Mouse (Mus musculus) layer of hippocampus, adult 6 months (tissue): ENCODE results near the gene Slc30a1. TPM values are rescaled to one million over a fixed set of nuclear protein-coding genes. Genes with fewer than 3 reads are reported as not detected.

Experiments used
- long read RNA-seq, 2 experiments: library from polyadenylated mRNA; unstranded; transcript quantifications; one replicate each; pipeline ENCODE4 v2.0.0; 2019 to 2020
- polyA plus RNA-seq: library from polyadenylated mRNA; unstranded; fragments of <200 nt; fragmentation: Nextera tagmentation; gene quantifications from 2 replicates; pipeline ENCODE4 v1.2.3, GENCODE M21; 2021

Slc30a1 gene
- polyA plus RNA-seq = 1.6 and 1.8 TPM in 2 replicates
- long read RNA-seq, experiment 1, partial matches to known transcripts = 0 of 9 reads
- long read RNA-seq, experiment 1, other reads (novel, unspliced or antisense) = 9 of 9 reads
- long read RNA-seq, experiment 2, partial matches to known transcripts = 0 of 2 reads
- long read RNA-seq, experiment 2, other reads (novel, unspliced or antisense) = 2 of 2 reads

DNA sequence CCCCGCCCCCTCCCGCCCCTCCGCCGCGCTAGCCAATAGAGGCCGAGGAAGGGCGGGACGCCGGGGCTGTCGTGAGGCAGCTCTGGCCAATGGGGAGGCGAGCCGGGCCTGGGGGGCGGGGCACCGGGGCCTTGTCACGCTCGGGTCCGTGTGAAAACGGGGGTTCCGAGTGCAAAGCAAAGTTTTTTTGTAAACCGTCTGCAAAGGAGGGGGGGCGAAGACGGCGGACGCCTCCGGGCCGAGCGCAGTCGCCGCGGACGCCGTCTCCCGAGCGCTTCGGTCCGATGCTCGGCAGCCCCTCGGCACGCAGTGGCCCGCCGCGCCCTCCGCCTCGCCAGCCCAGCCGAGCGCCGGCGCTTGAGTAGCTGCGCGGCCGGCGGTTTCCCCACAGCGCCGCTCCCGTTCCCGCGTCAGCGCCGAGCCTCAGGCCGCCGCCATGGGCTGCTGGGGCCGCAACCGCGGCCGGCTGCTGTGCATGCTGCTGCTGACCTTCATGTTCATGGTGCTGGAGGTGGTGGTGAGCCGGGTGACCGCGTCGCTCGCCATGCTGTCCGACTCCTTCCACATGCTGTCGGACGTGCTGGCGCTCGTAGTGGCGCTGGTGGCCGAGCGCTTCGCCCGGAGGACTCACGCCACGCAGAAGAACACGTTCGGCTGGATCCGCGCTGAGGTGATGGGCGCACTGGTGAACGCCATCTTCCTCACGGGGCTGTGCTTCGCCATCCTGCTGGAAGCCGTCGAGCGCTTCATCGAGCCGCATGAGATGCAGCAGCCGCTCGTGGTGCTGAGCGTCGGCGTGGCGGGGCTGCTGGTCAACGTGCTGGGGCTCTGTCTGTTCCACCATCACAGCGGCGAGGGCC, at the start of gene Slc30a1:
Gene Slc30a1 (plus strand): TSS at position 197 of the 860 bp plus-strand sequence.

Other genes with a start within 250 kb of the Slc30a1 start
- gene Lpgat1, start 188.9 kb upstream of the Slc30a1 start, polyA plus RNA-seq = 19.5 and 20.3 TPM in 2 replicates
- gene Nek2, start 85.3 kb upstream of the Slc30a1 start, polyA plus RNA-seq = 0.35 and 0.70 TPM in 2 replicates
- 0.69 and 3.2 TPM in 2 replicates for gene Rd3, start 70.6 kb downstream of the Slc30a1 start, polyA plus RNA-seq
- gene Traf5, start 185.8 kb downstream of the Slc30a1 start, polyA plus RNA-seq = 1.9 and 2.4 TPM in 2 replicates
- gene Rcor3, start 231.3 kb downstream of the Slc30a1 start, polyA plus RNA-seq = 12.4 and 16.0 TPM in 2 replicates